8 mouse cellular contexts compared by ENCODE assay signal in the genomic region with DNA sequence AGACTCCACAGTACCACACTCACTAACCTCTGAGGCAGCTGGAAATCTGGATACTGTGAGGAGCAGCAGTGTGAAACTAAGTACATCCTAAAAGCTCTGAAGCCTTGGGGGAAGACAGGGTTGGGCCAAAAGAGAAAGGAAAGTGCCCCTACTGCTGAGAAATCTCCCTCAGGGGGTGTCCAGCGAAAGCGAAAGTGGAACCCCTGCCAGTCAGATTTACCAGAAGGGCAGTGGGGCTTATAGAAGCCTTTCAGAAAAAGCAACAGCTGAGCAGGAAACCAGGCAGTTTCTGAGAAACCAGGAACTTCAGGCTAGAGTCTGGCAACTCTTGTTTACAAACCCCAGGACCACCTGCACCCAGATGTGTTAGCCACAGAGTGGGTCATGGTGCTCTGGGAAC.
DNase-seq lines count a peak whose midpoint lies in the region; ATAC-seq and TF ChIP-seq lines count a peak whose summit lies in the region.
"Had no signal": no experiment of that assay in that cellular context is flagged by ENCODE, and none has a peak within 500 bp of the region (broad histone marks: within the 10 kb centered on the region; RNA-seq: fewer than 3 reads in every experiment).

No protein-coding gene starts in this region.

- POLR2A ChIA-PET in Patski (lab: Charles Lee), result interaction anchor here (1.1 to 1.5 kb wide), 3 partner anchors 85 to 252 kb away, joined by 3 to 4 read pairs (median 3); no protein-coding TSS in a partner anchor

- no peak for TF ChIP-seq EP300 in stomach, postnatal 0 days (optimal IDR thresholded peaks at IDR 0.05)

- H3K36me3 ChIP-seq in heart, embryonic 16.5 days (ENCODE audit: control insufficient read depth, insufficient read depth), result no peaks in the 10 kb centered on the region
- H3K36me3 ChIP-seq in lung, embryonic 16.5 days (ENCODE audit: control insufficient read depth, insufficient read depth, low read length), result no peaks in the 10 kb centered on the region
- H3K36me3 ChIP-seq in stomach, postnatal 0 days (ENCODE audit: control insufficient read depth, insufficient read depth, low read length), result no peaks in the 10 kb centered on the region

- no peak for TF ChIP-seq CTCF in Patski (IDR thresholded peaks at IDR 0.05)
- TF ChIP-seq CTCF in stomach, postnatal 0 days (IDR thresholded peaks at IDR 0.05; ENCODE audit: low read depth), result no peak

- 56% methylated on average over 2 of the region's 2 CpGs for WGBS in heart, embryonic 16.5 days
- WGBS in lung, embryonic 16.5 days, result 64% methylated on average over 2 of the region's 2 CpGs
- 50% methylated on average over 2 of the region's 2 CpGs for WGBS in stomach, postnatal 0 days

- peak; percentile 62 for DNase-seq in CD4-positive, CD25-positive, alpha-beta regulatory T cell, adult 2 months (ENCODE audit: low read depth, low spot score)
- peak; percentile 83 for DNase-seq in Patski (ENCODE audit: low read depth, low spot score)
- DNase-seq in stomach, postnatal 0 days (ENCODE audit: low spot score), result no peak
- DNase-seq in ovary, postnatal 10 days (ENCODE audit: low spot score), result no peak
- DNase-seq in frontal cortex, postnatal 14 days (ENCODE audit: low spot score in 2 of 2), result no peak

- H3K27ac ChIP-seq in heart, embryonic 16.5 days (ENCODE audit: low read length), result no peak overlapping the region
- H3K27ac ChIP-seq in lung, embryonic 16.5 days (ENCODE audit: low read length), result no peak overlapping the region
- 0 out of 2 replicates have a peak overlapping the region, but pooled peaks have one; percentile 36 for H3K27ac ChIP-seq in stomach, postnatal 0 days (replicated peaks)
- H3K27ac ChIP-seq: liver, embryonic 14.5 days had no signal

- H3K4me3 ChIP-seq in heart, embryonic 16.5 days (ENCODE audit: low read length), result no peak overlapping the region
- no peak overlapping the region for H3K4me3 ChIP-seq in lung, embryonic 16.5 days (ENCODE audit: low read length)
- no peak overlapping the region for H3K4me3 ChIP-seq in stomach, postnatal 0 days (ENCODE audit: low read depth, low read length)

- H3K9me3 ChIP-seq in heart, embryonic 16.5 days (replicated peaks; ENCODE audit: control insufficient read depth, low read length), result no peaks in the 10 kb centered on the region
- H3K9me3 ChIP-seq in lung, embryonic 16.5 days (ENCODE audit: control insufficient read depth, low read length), result no peaks in the 10 kb centered on the region
- H3K9me3 ChIP-seq in stomach, postnatal 0 days (ENCODE audit: control insufficient read depth, low read length), result no peaks in the 10 kb centered on the region

- CTCF ChIA-PET in Patski (lab: Charles Lee), result no interaction called here

- H3K4me2 ChIP-seq in heart, embryonic 16.5 days (ENCODE audit: low read depth, low read length), result no peak overlapping the region
- no peak overlapping the region for H3K4me2 ChIP-seq in lung, embryonic 16.5 days (ENCODE audit: low read depth, low read length)
- H3K4me2 ChIP-seq in stomach, postnatal 0 days (replicated peaks; ENCODE audit: low read depth), result no peak overlapping the region

- in situ Hi-C loops in Patski (cut with MboI; ENCODE audit: low pct_unique_long_range_greater_than_20kb), result loop anchor here (5.0 kb wide), 1 partner anchor 569 kb away; no protein-coding TSS in a partner anchor

- H3K27me3 ChIP-seq in Patski, result no peaks in the 10 kb centered on the region
- H3K27me3 ChIP-seq in heart, embryonic 16.5 days (ENCODE audit: control insufficient read depth, insufficient read depth, low read length), result no peaks in the 10 kb centered on the region
- no peaks in the 10 kb centered on the region for H3K27me3 ChIP-seq in lung, embryonic 16.5 days (ENCODE audit: control insufficient read depth, insufficient read depth, low read depth, low read length)
- no peaks in the 10 kb centered on the region for H3K27me3 ChIP-seq in stomach, postnatal 0 days (ENCODE audit: control insufficient read depth, insufficient read depth, low read length)

- peaks cover 2% of the 10 kb centered on the region for H3K4me1 ChIP-seq in heart, embryonic 16.5 days (ENCODE audit: control insufficient read depth, insufficient read depth, low read length)
- peaks cover 2% of the 10 kb centered on the region for H3K4me1 ChIP-seq in lung, embryonic 16.5 days (replicated peaks; ENCODE audit: control insufficient read depth, insufficient read depth, low read length)
- H3K4me1 ChIP-seq in stomach, postnatal 0 days (replicated peaks; ENCODE audit: control insufficient read depth, insufficient read depth), result no peaks in the 10 kb centered on the region; the same call in 1 of the 2 replicates

- peak; percentile 26 for ATAC-seq in Patski
- ATAC-seq in heart, embryonic 16.5 days (replicated peaks; ENCODE audit: extremely low read depth, insufficient read depth, low FRiP score), result peak; percentile 23; the same call in 1 of the 2 replicates
- no peak for ATAC-seq in lung, embryonic 16.5 days (ENCODE audit: low read depth)
- no peak for ATAC-seq in stomach, postnatal 0 days (ENCODE audit: low FRiP score, low TSS enrichment)

- no peak overlapping the region for H3K9ac ChIP-seq in heart, embryonic 16.5 days (ENCODE audit: low read length)
- H3K9ac ChIP-seq in lung, embryonic 16.5 days (ENCODE audit: low read length), result peak overlapping the region; percentile 7; the same call in 1 of the 2 replicates
- H3K9ac ChIP-seq in stomach, postnatal 0 days (ENCODE audit: low read length), result 0 out of 2 replicates have a peak overlapping the region, but pooled peaks have one; percentile 24
- H3K9ac ChIP-seq: liver, embryonic 14.5 days had no signal

Comparison
In these comparisons a context has a peak if more than half of its experiments do, and no peak if none do; other contexts are left out.
1. DNase-seq: peak in CD4-positive, CD25-positive, alpha-beta regulatory T cell, adult 2 months (single experiment) and Patski (single experiment); none in stomach, postnatal 0 days (single experiment), ovary, postnatal 10 days (single experiment) and frontal cortex, postnatal 14 days (0 of 2).
2. ATAC-seq: peak in Patski (single experiment) and heart, embryonic 16.5 days (single experiment); none in lung, embryonic 16.5 days (single experiment) and stomach, postnatal 0 days (single experiment).